8 mouse cellular contexts compared by ENCODE assay signal in the genomic region with DNA sequence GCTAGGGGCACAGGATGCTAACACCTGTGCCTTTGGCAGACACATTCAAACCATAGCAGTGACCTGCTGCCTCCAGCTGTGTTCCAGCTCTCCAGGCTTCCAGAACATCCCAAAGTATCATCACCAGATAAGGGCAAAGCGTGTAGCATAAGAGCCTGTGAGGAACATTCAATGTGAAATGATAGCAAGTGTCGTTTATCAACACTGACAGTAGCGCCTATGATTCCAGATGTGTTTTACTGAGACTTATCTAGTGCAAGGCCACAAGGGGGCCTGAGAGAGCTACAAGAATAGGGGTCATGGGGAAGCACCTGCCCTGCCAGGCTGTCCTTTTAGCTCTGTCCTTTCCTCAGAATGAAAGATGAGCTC.
DNase-seq lines count a peak whose midpoint lies in the region; ATAC-seq and TF ChIP-seq lines count a peak whose summit lies in the region.

No protein-coding gene starts in this region.

- no peak overlapping the region for H3K27ac ChIP-seq in heart, postnatal 0 days (ENCODE audit: low read depth)
- peak overlapping the region; percentile 97 for H3K27ac ChIP-seq in liver, embryonic 13.5 days
- H3K27ac ChIP-seq in forebrain, embryonic 14.5 days (ENCODE audit: low read depth, low read length) = no peak overlapping the region

- ATAC-seq in heart, postnatal 0 days (ENCODE audit: insufficient read depth, low read depth) = no peak
- no peak for ATAC-seq in Patski
- ATAC-seq in liver, embryonic 13.5 days (ENCODE audit: low read depth) = peak; percentile 60
- no peak for ATAC-seq in forebrain, embryonic 14.5 days

- peak; percentile 34 for DNase-seq in heart, postnatal 0 days (ENCODE audit: low spot score)
- DNase-seq in heart, postnatal 25 days (ENCODE audit: low spot score) = no peak
- DNase-seq in 416B (ENCODE audit: low read depth) (peak; percentile 14), Patski (ENCODE audit: low read depth, low spot score) (no peak)
- DNase-seq in liver, embryonic 13.5 days = peak; percentile 61
- no peak for DNase-seq in right cerebral cortex, postnatal 14 days
- DNase-seq in frontal cortex, postnatal 25 days (ENCODE audit: low spot score in 2 of 2) = no peak
- no peak for DNase-seq in forebrain, embryonic 14.5 days (ENCODE audit: low spot score)

- intact Hi-C loops in heart, postnatal 25 days (cut with DNase I) = loop anchor here (1.0 to 10.0 kb wide), 2 partner anchors 136 to 264 kb away; no protein-coding TSS in a partner anchor

- no peak for TF ChIP-seq EP300 in heart, postnatal 0 days (IDR thresholded peaks at IDR 0.05; ENCODE audit: low read depth)

- H3K27me3 ChIP-seq in heart, postnatal 0 days (ENCODE audit: control insufficient read depth, insufficient read depth, low read length) = no peaks in the 10 kb centered on the region
- no peaks in the 10 kb centered on the region for H3K27me3 ChIP-seq in Patski
- no peaks in the 10 kb centered on the region for H3K27me3 ChIP-seq in liver, embryonic 13.5 days
- H3K27me3 ChIP-seq in forebrain, embryonic 14.5 days (replicated peaks; ENCODE audit: control insufficient read depth, insufficient read depth, low read length) = no peaks in the 10 kb centered on the region

- POLR2A ChIA-PET in Patski (lab: Charles Lee) = no interaction called here

- H3K9me3 ChIP-seq in heart, postnatal 0 days (replicated peaks; ENCODE audit: control insufficient read depth, low read length) = no peaks in the 10 kb centered on the region; the same call in 1 of the 2 replicates
- H3K9me3 ChIP-seq in liver, embryonic 13.5 days (replicated peaks) = no peaks in the 10 kb centered on the region
- 0 out of 2 replicates have a peak, but pooled peaks cover 4% of the 10 kb centered on the region for H3K9me3 ChIP-seq in forebrain, embryonic 14.5 days (replicated peaks; ENCODE audit: control insufficient read depth, low read length)

- no peak overlapping the region for H3K9ac ChIP-seq in heart, postnatal 0 days (replicated peaks; ENCODE audit: low read depth, low read length)
- peak overlapping the region; percentile 68 for H3K9ac ChIP-seq in liver, embryonic 13.5 days
- no peak overlapping the region for H3K9ac ChIP-seq in forebrain, embryonic 14.5 days (ENCODE audit: low read length)

- H3K4me1 ChIP-seq in heart, postnatal 0 days (ENCODE audit: control insufficient read depth, insufficient read depth) = no peaks in the 10 kb centered on the region
- peaks cover 67% of the 10 kb centered on the region for H3K4me1 ChIP-seq in liver, embryonic 13.5 days (replicated peaks)
- H3K4me1 ChIP-seq in forebrain, embryonic 14.5 days (ENCODE audit: control insufficient read depth, insufficient read depth, low read length) = peaks cover 14% of the 10 kb centered on the region; the same call in 1 of the 2 replicates

- no peaks in the 10 kb centered on the region for H3K36me3 ChIP-seq in heart, postnatal 0 days (replicated peaks; ENCODE audit: control insufficient read depth, insufficient read depth, low read length)
- no peaks in the 10 kb centered on the region for H3K36me3 ChIP-seq in liver, embryonic 13.5 days
- H3K36me3 ChIP-seq in forebrain, embryonic 14.5 days (ENCODE audit: control insufficient read depth, insufficient read depth, low read length) = peaks cover 16% of the 10 kb centered on the region; the same call in 1 of the 2 replicates

- CTCF ChIA-PET in Patski (lab: Charles Lee) = interaction anchor here (1.3 to 5.1 kb wide), 8 partner anchors 10 to 262 kb away, joined by 3 to 32 read pairs (median 4); no protein-coding TSS in a partner anchor

- in situ Hi-C loops in Patski (cut with MboI; ENCODE audit: low pct_unique_long_range_greater_than_20kb) = loop anchor here (10.0 to 25.0 kb wide), 2 partner anchors 134 to 914 kb away; no protein-coding TSS in a partner anchor

- TF ChIP-seq CTCF in heart, postnatal 0 days (IDR thresholded peaks at IDR 0.05; ENCODE audit: low read depth) = peak; percentile 63
- TF ChIP-seq CTCF in Patski (IDR thresholded peaks at IDR 0.05) = peak; percentile 68

- whole genome bisulfite sequencing in heart, postnatal 0 days = 33% methylated on average over 3 of the region's 3 CpGs
- 18% methylated on average over 3 of the region's 3 CpGs for WGBS in liver, embryonic 13.5 days (ENCODE audit: insufficient replicate concordance)
- 80% methylated on average over 3 of the region's 3 CpGs for WGBS in forebrain, embryonic 14.5 days

- H3K4me2 ChIP-seq in heart, postnatal 0 days (ENCODE audit: low read depth, low read length) = no peak overlapping the region
- H3K4me2 ChIP-seq in liver, embryonic 13.5 days = peak overlapping the region; percentile 59
- H3K4me2 ChIP-seq in forebrain, embryonic 14.5 days (ENCODE audit: low read length) = no peak overlapping the region

- no peak overlapping the region for H3K4me3 ChIP-seq in heart, postnatal 0 days (ENCODE audit: low read depth, low read length)
- 0 out of 2 replicates have a peak overlapping the region, but pooled peaks have one; percentile 10 for H3K4me3 ChIP-seq in liver, embryonic 13.5 days (replicated peaks)
- H3K4me3 ChIP-seq in forebrain, embryonic 14.5 days (ENCODE audit: low read depth, low read length) = no peak overlapping the region

Comparison
In these comparisons a context has a peak if more than half of its experiments do, and no peak if none do; other contexts are left out.
1. DNase-seq: peak in heart, postnatal 0 days (single experiment), 416B (single experiment) and liver, embryonic 13.5 days (single experiment); none in heart, postnatal 25 days (single experiment), Patski (single experiment), right cerebral cortex, postnatal 14 days (single experiment), frontal cortex, postnatal 25 days (0 of 2) and forebrain, embryonic 14.5 days (single experiment).